Mouse (Mus musculus) MEL (cell line): ENCODE measurements around the gene Ak7.

Source experiments
- CHD2 ChIP-seq: IDR thresholded peaks from 2 replicates; pipeline ENCODE4 v1.6.1; 2011; ENCODE audit warnings: low read length, improper control_type of control experiment
- CTCF ChIP-seq, 3 experiments: IDR thresholded peaks in 2 of 3; conservative IDR thresholded peaks in 1 of 3; 2 replicates each; pipeline ENCODE4 v1.5.1; 2011 to 2012; ENCODE audit warnings: low read length in 3 of 3, low read depth in 2 of 3, mild to moderate bottlenecking in 2 of 3, improper control_type of control experiment in 1 of 3, inconsistent platforms in 1 of 3, mixed read lengths in 1 of 3, moderate library complexity in 1 of 3; ENCODE audit not compliant: control insufficient read depth in 1 of 3, insufficient read depth in 1 of 3, poor library complexity in 1 of 3, severe bottlenecking in 1 of 3
- ELF1 ChIP-seq: IDR thresholded peaks from 2 replicates; pipeline ENCODE4 v1.6.1; 2014; ENCODE audit warnings: low read depth, mild to moderate bottlenecking, inconsistent platforms, low read length, improper control_type of control experiment, moderate library complexity
- GATA1 ChIP-seq: IDR thresholded peaks from 2 replicates; pipeline ENCODE4 v1.6.1; 2011; ENCODE audit warnings: low read depth, low read length, improper control_type of control experiment
- HCFC1 ChIP-seq: IDR thresholded peaks from 2 replicates; pipeline ENCODE4 v1.6.1; 2012; ENCODE audit warnings: low read depth, mild to moderate bottlenecking, inconsistent platforms, low read length, improper control_type of control experiment, moderate library complexity
- ZNF384 ChIP-seq: IDR thresholded peaks from 2 replicates; pipeline ENCODE4 v1.6.1; 2012; ENCODE audit warnings: low read depth, mild to moderate bottlenecking, inconsistent platforms, low read length, improper control_type of control experiment

- TF ChIP-seq HCFC1 (no peak; the same call in 1 of the 2 replicates), ELF1 (no peak), CTCF (IDR thresholded peaks at IDR 0.05 in 2 of 3, conservative IDR thresholded peaks at IDR 0.05 in 1 of 3; ENCODE audit: control insufficient read depth in 1 of 3, insufficient read depth in 1 of 3, low read depth in 2 of 3, low read length in 3 of 3, poor library complexity in 1 of 3, severe bottlenecking in 1 of 3) (no peak), GATA1 (peak; percentile 91), CHD2 (no peak), ZNF384 (0 out of 2 replicates have a peak, but pooled peaks have one; percentile 8)
Measured at GRCm38 (mm10) chr12:105724616-105725015, 18.8 kb downstream of the Ak7 start.
